Mouse (Mus musculus): ENCODE data around the gene 4931422A03Rik.
"Not testable (repeated sequence)": the region's sequence is repeated elsewhere in the genome, so short reads cannot be mapped to it uniquely, and the experiment has no call there.

Gene 4931422A03Rik

GRCm38 (mm10) chr2:104028139-104028723, at the start of gene 4931422A03Rik:
Gene 4931422A03Rik, minus strand, starts transcription at chr2:104028361.
- DNase-seq: no peak

GRCm38 (mm10) chr2:104069704-104070185, 41.6 kb upstream of the 4931422A03Rik start, which contains the start of gene Cd59b:
Gene Cd59b, plus strand, starts transcription at chr2:104069849.
- DNase-seq: peak; percentile 59

GRCm38 (mm10) chr2:104068450-104068849, 40.3 kb upstream of the 4931422A03Rik start, which contains the start of gene Gm10799:
Gene Gm10799, minus strand, starts transcription at chr2:104068550.
- DNase-seq: not testable (repeated sequence)

GRCm38 (mm10) chr2:104065526-104065925, 37.4 kb upstream of the 4931422A03Rik start, which contains the start of gene Gm10912:
Gene Gm10912, plus strand, starts transcription at chr2:104065826.
- DNase-seq: not testable (repeated sequence)

GRCm38 (mm10) chr2:104064152-104064551, 36.0 kb upstream of the 4931422A03Rik start:
- DNase-seq: no peak

- no peak for DNase-seq
Measured at GRCm38 (mm10) chr2:104062665-104063064, 34.5 kb upstream of the 4931422A03Rik start.

- DNase-seq: no peak
Measured at GRCm38 (mm10) chr2:104060996-104061395, 32.8 kb upstream of the 4931422A03Rik start.

GRCm38 (mm10) chr2:104059786-104060185, 31.6 kb upstream of the 4931422A03Rik start:
- DNase-seq: no peak

GRCm38 (mm10) chr2:104058954-104059353, 30.8 kb upstream of the 4931422A03Rik start:
- no peak for DNase-seq

GRCm38 (mm10) chr2:104058381-104058780, 30.2 kb upstream of the 4931422A03Rik start:
- no peak for DNase-seq

GRCm38 (mm10) chr2:104044479-104045080, 16.4 kb upstream of the 4931422A03Rik start:
- DNase-seq: no peak

GRCm38 (mm10) chr2:104043624-104044478, 15.7 kb upstream of the 4931422A03Rik start:
- DNase-seq: no peak

- no peak for DNase-seq
Measured at GRCm38 (mm10) chr2:104042766-104043165, 14.6 kb upstream of the 4931422A03Rik start.

GRCm38 (mm10) chr2:104041632-104042031, 13.5 kb upstream of the 4931422A03Rik start:
- no peak for DNase-seq

- DNase-seq: no peak
Measured at GRCm38 (mm10) chr2:104038236-104038635, 10.1 kb upstream of the 4931422A03Rik start.

- no peak for DNase-seq
Measured at GRCm38 (mm10) chr2:104036316-104036715, 8.2 kb upstream of the 4931422A03Rik start.

- no peak for DNase-seq
Measured at GRCm38 (mm10) chr2:104035595-104035994, 7.4 kb upstream of the 4931422A03Rik start.

GRCm38 (mm10) chr2:104034832-104035472, 6.8 kb upstream of the 4931422A03Rik start:
- peak; percentile 57 for DNase-seq

- no peak for DNase-seq
Measured at GRCm38 (mm10) chr2:104032056-104032455, 3.9 kb upstream of the 4931422A03Rik start.

GRCm38 (mm10) chr2:104030381-104030780, 2.2 kb upstream of the 4931422A03Rik start:
- DNase-seq: no peak

GRCm38 (mm10) chr2:104029074-104029473, 913 bp upstream of the 4931422A03Rik start:
- no peak for DNase-seq

GRCm38 (mm10) chr2:104027458-104028138, 563 bp downstream of the 4931422A03Rik start, which contains the start of gene Fbxo3:
Gene Fbxo3, plus strand, starts transcription at chr2:104027721.
- DNase-seq: peak; percentile 92

Data from thymus, postnatal 4 days (tissue).